Mouse (Mus musculus) ovary, postnatal 36 days (tissue): ENCODE results near the gene Gm3618.
A peak's percentile ranks its signal among the peaks of the same experiment; 100 is the strongest.
"Not testable (repeated sequence)": the region's sequence is repeated elsewhere in the genome, so short reads cannot be mapped to it uniquely, and the experiment has no call there.

ENCODE experiments used
- DNase-seq: peaks from one replicate; pipeline ENCODE4 v3.0.0; 2022; ENCODE audit warnings: low spot score, mixed read lengths

Gm3618 gene

GRCm38 (mm10) chr14:6343578-6343977 lies at the start of gene Gm3618:
TSS of gene Gm3618 (minus strand) at chr14:6343678.
- not testable (repeated sequence) for DNase-seq

DNA sequence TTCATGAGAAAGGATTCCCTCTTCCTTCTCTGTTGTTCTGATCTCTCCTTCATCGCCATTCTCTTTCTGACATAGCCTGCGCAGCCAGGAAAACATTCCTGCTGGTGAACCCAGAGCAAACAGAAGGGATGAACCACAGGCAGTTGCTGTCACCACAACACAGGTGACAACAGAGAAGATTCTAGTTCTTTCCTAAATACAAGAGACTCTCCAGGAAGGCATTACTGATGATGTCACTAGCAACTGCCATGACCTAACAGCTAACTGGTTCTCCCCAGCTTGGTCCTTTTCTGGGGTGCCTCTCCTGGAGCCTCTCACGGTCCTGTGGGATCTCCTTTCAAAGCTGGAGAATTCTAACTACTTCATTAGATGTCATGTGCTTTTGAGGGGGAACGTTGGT lies 46.7 kb upstream of the Gm3618 start, which contains the start of gene Gm16440:
Gm16440 (minus strand) TSS at position 101 of the 400 bp plus-strand sequence.
- not testable (repeated sequence) for DNase-seq

GRCm38 (mm10) chr14:6304743-6305142 lies 38.7 kb downstream of the Gm3618 start, which contains the start of gene Gm21103:
TSS of gene Gm21103 (minus strand) at chr14:6304843.
- not testable (repeated sequence) for DNase-seq

- peak; percentile 18 for DNase-seq
Observed at GRCm38 (mm10) chr14:6286931-6287715, 56.4 kb downstream of the Gm3618 start, which contains the start of gene Gm3411. TSS of gene Gm3411 (minus strand) at chr14:6287250.
